14 mouse cellular contexts compared by ENCODE assay signal in the genomic region with DNA sequence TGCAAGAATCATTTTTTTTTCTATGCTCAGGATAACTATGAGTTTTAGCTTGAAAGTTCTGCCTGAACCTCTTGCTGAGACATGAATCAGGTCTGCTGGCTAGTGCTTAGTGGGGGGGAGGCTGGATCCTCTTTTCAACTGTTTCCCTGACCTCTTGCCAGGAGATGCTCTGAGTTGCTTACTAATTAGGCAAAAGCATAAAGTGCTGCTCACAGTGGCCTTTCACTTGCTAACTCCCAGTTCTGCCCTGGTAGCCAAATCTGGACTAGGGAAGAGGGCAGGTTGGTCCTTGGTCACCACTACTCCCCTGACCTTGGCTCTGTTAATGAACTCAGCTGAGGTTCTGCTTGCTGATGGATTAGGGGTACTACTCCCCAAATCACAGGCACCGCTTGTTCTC. TPM values are rescaled to one million over a fixed set of nuclear protein-coding genes. Genes with fewer than 3 reads are reported as not detected.
DNase-seq lines count a peak whose midpoint lies in the region; ATAC-seq and TF ChIP-seq lines count a peak whose summit lies in the region.
"Had no signal": no experiment of that assay in that cellular context is flagged by ENCODE, and none has a peak within 500 bp of the region (broad histone marks: within the 10 kb centered on the region; RNA-seq: fewer than 3 reads in every experiment).

No protein-coding gene starts in this region.

- no peak for TF ChIP-seq CTCF in midbrain, postnatal 0 days (IDR thresholded peaks at IDR 0.05)

- H3K4me3 ChIP-seq in hindbrain, embryonic 15.5 days, result no peak overlapping the region
- H3K4me3 ChIP-seq in hindbrain, embryonic 11.5 days (ENCODE audit: low read depth, low read length), result no peak overlapping the region
- H3K4me3 ChIP-seq in midbrain, embryonic 11.5 days (ENCODE audit: low read depth, low read length), result no peak overlapping the region
- H3K4me3 ChIP-seq in midbrain, embryonic 10.5 days, result no peak overlapping the region
- no peak overlapping the region for H3K4me3 ChIP-seq in hindbrain, embryonic 16.5 days (ENCODE audit: low read length)
- no peak overlapping the region for H3K4me3 ChIP-seq in midbrain, postnatal 0 days (ENCODE audit: low read depth, low read length)
- H3K4me3 ChIP-seq in heart, embryonic 10.5 days, result no peak overlapping the region
- H3K4me3 ChIP-seq: erythroblast, embryonic 14.5 days; liver, embryonic 15.5 days had no signal

- H3K27me3 ChIP-seq in hindbrain, embryonic 15.5 days, result no peaks in the 10 kb centered on the region
- H3K27me3 ChIP-seq in hindbrain, embryonic 11.5 days (ENCODE audit: control insufficient read depth, insufficient read depth, low read length), result no peaks in the 10 kb centered on the region
- H3K27me3 ChIP-seq in midbrain, embryonic 11.5 days (ENCODE audit: control insufficient read depth, insufficient read depth, low read length), result no peaks in the 10 kb centered on the region
- H3K27me3 ChIP-seq in midbrain, embryonic 10.5 days (ENCODE audit: low read depth, poor library complexity, severe bottlenecking), result no peaks in the 10 kb centered on the region
- H3K27me3 ChIP-seq in hindbrain, embryonic 16.5 days (replicated peaks; ENCODE audit: control insufficient read depth, insufficient read depth, low read length), result no peaks in the 10 kb centered on the region
- H3K27me3 ChIP-seq in midbrain, postnatal 0 days (ENCODE audit: insufficient read depth, low read length), result no peaks in the 10 kb centered on the region
- no peaks in the 10 kb centered on the region for H3K27me3 ChIP-seq in heart, embryonic 10.5 days (ENCODE audit: insufficient read depth, poor library complexity, severe bottlenecking)
- H3K27me3 ChIP-seq: liver, embryonic 15.5 days had no signal

- ATAC-seq in hindbrain, embryonic 15.5 days (ENCODE audit: low FRiP score, low read depth), result peak; percentile 34; the same call in 1 of the 2 replicates
- ATAC-seq in hindbrain, embryonic 11.5 days (ENCODE audit: low FRiP score), result no peak
- ATAC-seq in midbrain, embryonic 11.5 days (ENCODE audit: low FRiP score), result 0 out of 2 replicates have a peak, but pooled peaks have one; percentile 22
- ATAC-seq in hindbrain, embryonic 16.5 days, result peak; percentile 87
- 0 out of 2 replicates have a peak, but pooled peaks have one; percentile 38 for ATAC-seq in midbrain, postnatal 0 days (ENCODE audit: low FRiP score)
- ATAC-seq: CD4-positive, CD25-positive, alpha-beta regulatory T cell, adult 4 months had no signal

- no peaks in the 10 kb centered on the region for H3K36me3 ChIP-seq in hindbrain, embryonic 15.5 days
- no peaks in the 10 kb centered on the region for H3K36me3 ChIP-seq in hindbrain, embryonic 11.5 days (ENCODE audit: control insufficient read depth, insufficient read depth, low read length)
- no peaks in the 10 kb centered on the region; the same call in 1 of the 2 replicates for H3K36me3 ChIP-seq in midbrain, embryonic 11.5 days (ENCODE audit: control insufficient read depth, insufficient read depth, low read length)
- H3K36me3 ChIP-seq in midbrain, embryonic 10.5 days, result peaks cover 57% of the 10 kb centered on the region
- H3K36me3 ChIP-seq in hindbrain, embryonic 16.5 days (ENCODE audit: control insufficient read depth, insufficient read depth, low read length), result no peaks in the 10 kb centered on the region
- H3K36me3 ChIP-seq in midbrain, postnatal 0 days (ENCODE audit: insufficient read depth, low read length), result no peaks in the 10 kb centered on the region
- H3K36me3 ChIP-seq in heart, embryonic 10.5 days, result no peaks in the 10 kb centered on the region
- H3K36me3 ChIP-seq: liver, embryonic 15.5 days had no signal

- no peak overlapping the region for H3K4me2 ChIP-seq in hindbrain, embryonic 15.5 days
- no peak overlapping the region for H3K4me2 ChIP-seq in hindbrain, embryonic 11.5 days (replicated peaks; ENCODE audit: low read depth, low read length)
- H3K4me2 ChIP-seq in midbrain, embryonic 11.5 days, result no peak overlapping the region
- H3K4me2 ChIP-seq in hindbrain, embryonic 16.5 days (ENCODE audit: low read length), result no peak overlapping the region
- H3K4me2 ChIP-seq in midbrain, postnatal 0 days (ENCODE audit: low read depth, low read length, poor library complexity, severe bottlenecking), result no peak overlapping the region
- H3K4me2 ChIP-seq: liver, embryonic 15.5 days had no signal

- WGBS in hindbrain, embryonic 15.5 days, result 80% methylated on average over 1 of the region's 1 CpGs
- 97% methylated on average over 1 of the region's 1 CpGs for WGBS in hindbrain, embryonic 11.5 days
- 89% methylated on average over 1 of the region's 1 CpGs for WGBS in midbrain, embryonic 11.5 days
- WGBS in midbrain, embryonic 10.5 days, result 89% methylated on average over 1 of the region's 1 CpGs
- 96% methylated on average over 1 of the region's 1 CpGs for WGBS in hindbrain, embryonic 16.5 days
- WGBS in midbrain, postnatal 0 days, result 88% methylated on average over 1 of the region's 1 CpGs
- WGBS in heart, embryonic 10.5 days, result 90% methylated on average over 1 of the region's 1 CpGs

- DNase-seq in hindbrain, embryonic 11.5 days (ENCODE audit: low spot score), result no peak
- DNase-seq in midbrain, embryonic 11.5 days (ENCODE audit: low spot score, missing footprints), result no peak
- no peak for DNase-seq in midbrain, embryonic 10.5 days (ENCODE audit: low spot score)
- DNase-seq in midbrain, postnatal 0 days (ENCODE audit: low spot score), result peak; percentile 73
- DNase-seq in heart, embryonic 10.5 days (ENCODE audit: low spot score), result no peak
- DNase-seq in lung, adult 18-20 months, result no peak
- DNase-seq: heart, adult 18-20 months; heart, postnatal 14 days; lung, postnatal 36 days had no signal

- no peak overlapping the region for H3K9ac ChIP-seq in hindbrain, embryonic 15.5 days
- no peak overlapping the region for H3K9ac ChIP-seq in hindbrain, embryonic 11.5 days (ENCODE audit: low read depth, low read length)
- no peak overlapping the region for H3K9ac ChIP-seq in midbrain, embryonic 11.5 days (ENCODE audit: low read length)
- no peak overlapping the region for H3K9ac ChIP-seq in hindbrain, embryonic 16.5 days (ENCODE audit: low read depth, low read length)
- no peak overlapping the region for H3K9ac ChIP-seq in midbrain, postnatal 0 days (replicated peaks; ENCODE audit: low read length, poor library complexity, severe bottlenecking)
- H3K9ac ChIP-seq: liver, embryonic 15.5 days had no signal

- H3K27ac ChIP-seq in hindbrain, embryonic 15.5 days (replicated peaks), result no peak overlapping the region
- no peak overlapping the region for H3K27ac ChIP-seq in hindbrain, embryonic 11.5 days (ENCODE audit: low read depth, low read length)
- no peak overlapping the region for H3K27ac ChIP-seq in midbrain, embryonic 11.5 days (ENCODE audit: low read depth, low read length)
- no peak overlapping the region for H3K27ac ChIP-seq in midbrain, embryonic 10.5 days (replicated peaks)
- H3K27ac ChIP-seq in hindbrain, embryonic 16.5 days (ENCODE audit: low read depth, low read length), result no peak overlapping the region
- H3K27ac ChIP-seq in midbrain, postnatal 0 days (ENCODE audit: low read depth, low read length), result no peak overlapping the region
- H3K27ac ChIP-seq in heart, embryonic 10.5 days, result no peak overlapping the region
- H3K27ac ChIP-seq: liver, embryonic 15.5 days had no signal

- H3K4me1 ChIP-seq in hindbrain, embryonic 15.5 days (replicated peaks), result no peaks in the 10 kb centered on the region
- H3K4me1 ChIP-seq in hindbrain, embryonic 11.5 days (replicated peaks; ENCODE audit: control insufficient read depth, insufficient read depth, low read length), result no peaks in the 10 kb centered on the region
- no peaks in the 10 kb centered on the region for H3K4me1 ChIP-seq in midbrain, embryonic 11.5 days (ENCODE audit: control insufficient read depth, insufficient read depth, low read length)
- H3K4me1 ChIP-seq in midbrain, embryonic 10.5 days, result peaks cover 5% of the 10 kb centered on the region
- H3K4me1 ChIP-seq in hindbrain, embryonic 16.5 days (ENCODE audit: control insufficient read depth, insufficient read depth, low read depth, low read length), result no peaks in the 10 kb centered on the region
- H3K4me1 ChIP-seq in midbrain, postnatal 0 days (ENCODE audit: insufficient read depth, low read length), result no peaks in the 10 kb centered on the region
- H3K4me1 ChIP-seq in heart, embryonic 10.5 days, result no peaks in the 10 kb centered on the region
- H3K4me1 ChIP-seq: liver, embryonic 15.5 days had no signal

- no peaks in the 10 kb centered on the region for H3K9me3 ChIP-seq in hindbrain, embryonic 15.5 days
- no peaks in the 10 kb centered on the region for H3K9me3 ChIP-seq in hindbrain, embryonic 11.5 days (ENCODE audit: control insufficient read depth, low read length)
- H3K9me3 ChIP-seq in midbrain, embryonic 11.5 days (ENCODE audit: control insufficient read depth, low read length), result no peaks in the 10 kb centered on the region
- H3K9me3 ChIP-seq in midbrain, embryonic 10.5 days (replicated peaks), result no peaks in the 10 kb centered on the region
- H3K9me3 ChIP-seq in hindbrain, embryonic 16.5 days (ENCODE audit: control insufficient read depth, low read length), result no peaks in the 10 kb centered on the region
- no peaks in the 10 kb centered on the region for H3K9me3 ChIP-seq in midbrain, postnatal 0 days (ENCODE audit: low read length)
- H3K9me3 ChIP-seq in heart, embryonic 10.5 days, result no peaks in the 10 kb centered on the region
- H3K9me3 ChIP-seq: liver, embryonic 15.5 days had no signal

RNA-seq across cellular contexts. Expression of a gene that starts 19.2 kb away (rescaled TPM):
- 9.9 and 11.1 TPM in 2 replicates for polyA plus RNA-seq in hindbrain, embryonic 15.5 days (2015; fragmentation: Nextera tagmentation; extraction: Ambion mirVana)
- polyA plus RNA-seq in hindbrain, embryonic 11.5 days (2014; fragmentation: Nextera tagmentation; extraction: Ambion mirVana), result 29.6 and 32.7 TPM in 2 replicates
- polyA plus RNA-seq in midbrain, embryonic 11.5 days (2014; fragmentation: Nextera tagmentation; extraction: Ambion mirVana), result 47.5 and 52.7 TPM in 2 replicates
- polyA plus RNA-seq in midbrain, embryonic 10.5 days (2016; fragmentation: Nextera tagmentation; extraction: Ambion mirVana), result 23.7 and 32.6 TPM in 2 replicates
- 9.0 and 9.3 TPM in 2 replicates for polyA plus RNA-seq in hindbrain, embryonic 16.5 days (2015; fragmentation: Nextera tagmentation; extraction: Ambion mirVana)
- total RNA-seq in midbrain, postnatal 0 days (2014; rRNA removed), result 30.6 and 37.5 TPM in 2 replicates
- 7.1 and 9.1 TPM in 2 replicates for polyA plus RNA-seq in midbrain, postnatal 0 days (2015; fragmentation: Nextera tagmentation; extraction: Ambion mirVana)
- 4.3 and 4.4 TPM in 2 replicates for polyA plus RNA-seq in heart, embryonic 10.5 days (2016; fragmentation: Nextera tagmentation; extraction: Ambion mirVana)
- polyA plus RNA-seq: erythroblast, embryonic 14.5 days had no signal
